Mouse (Mus musculus) midbrain, embryonic 16.5 days (tissue): ENCODE results near the gene Tbc1d30. TPM values are rescaled to one million over a fixed set of nuclear protein-coding genes. Genes with fewer than 3 reads are reported as not detected.

Source experiments
- ATAC-seq: fragments of 200-750 bp; cut with Nextera tagmentation; 2 replicates; pipeline ENCODE4 v1.8.0; 2017; ENCODE audit warnings: moderate TSS enrichment
- H3K27ac ChIP-seq: fragments of 300-500 bp; sonication (generic); 2 replicates; pipeline ENCODE4 v1.5.1; 2014; ENCODE audit warnings: mild to moderate bottlenecking, low read length, mixed read lengths
- H3K27me3 ChIP-seq: fragments of 300-500 bp; sonication (generic); 2 replicates; pipeline ENCODE4 v1.6.1; 2014; ENCODE audit warnings: low read depth, low read length, mixed read lengths; ENCODE audit not compliant: control insufficient read depth, insufficient read depth
- H3K36me3 ChIP-seq: fragments of 300-500 bp; sonication (generic); 2 replicates; pipeline ENCODE4 v1.6.1; 2014; ENCODE audit warnings: mild to moderate bottlenecking, low read length, moderate library complexity, mixed read lengths; ENCODE audit not compliant: control insufficient read depth, insufficient read depth
- H3K4me1 ChIP-seq: fragments of 300-500 bp; sonication (generic); 2 replicates; pipeline ENCODE4 v1.6.1; 2014; ENCODE audit warnings: mild to moderate bottlenecking, low read length, mixed read lengths; ENCODE audit not compliant: control insufficient read depth, insufficient read depth
- H3K4me2 ChIP-seq: fragments of 300-500 bp; sonication (generic); 2 replicates; pipeline ENCODE4 v1.6.1; 2014; ENCODE audit warnings: mild to moderate bottlenecking, low read length, mixed read lengths
- H3K4me3 ChIP-seq: fragments of 300-500 bp; sonication (generic); 2 replicates; pipeline ENCODE4 v1.5.1; 2014; ENCODE audit warnings: low read depth, mild to moderate bottlenecking, low read length, moderate library complexity, mixed read lengths
- H3K9ac ChIP-seq: fragments of 300-500 bp; sonication (generic); 2 replicates; pipeline ENCODE4 v1.6.1; 2014; ENCODE audit warnings: low read depth, low read length, mixed read lengths
- H3K9me3 ChIP-seq: fragments of 300-500 bp; sonication (generic); replicated peaks from 2 replicates; pipeline ENCODE4 v1.6.1; 2014; ENCODE audit warnings: mild to moderate bottlenecking, low read length, mixed read lengths; ENCODE audit not compliant: control insufficient read depth, poor library complexity, severe bottlenecking
- WGBS: fragments of 180-500 bp; shearing (Covaris S2); extraction: QIAGEN DNeasy Blood & Tissue Kit; methylation state at CpG from one replicate; pipeline ENCODE4 v1.1.7; 2014; 5-methylcytosine and 5-hydroxymethylcytosine counted together
- polyA plus RNA-seq: library from polyadenylated mRNA; unstranded; fragments of >200 nt; fragmentation: Nextera tagmentation; extraction: Ambion mirVana; gene quantifications from 2 replicates; pipeline ENCODE4 v1.2.1, GENCODE M21; 2015

The Tbc1d30 gene
- polyA plus RNA-seq, 1 experiment from 2014 or later: 15.1 TPM

DNA sequence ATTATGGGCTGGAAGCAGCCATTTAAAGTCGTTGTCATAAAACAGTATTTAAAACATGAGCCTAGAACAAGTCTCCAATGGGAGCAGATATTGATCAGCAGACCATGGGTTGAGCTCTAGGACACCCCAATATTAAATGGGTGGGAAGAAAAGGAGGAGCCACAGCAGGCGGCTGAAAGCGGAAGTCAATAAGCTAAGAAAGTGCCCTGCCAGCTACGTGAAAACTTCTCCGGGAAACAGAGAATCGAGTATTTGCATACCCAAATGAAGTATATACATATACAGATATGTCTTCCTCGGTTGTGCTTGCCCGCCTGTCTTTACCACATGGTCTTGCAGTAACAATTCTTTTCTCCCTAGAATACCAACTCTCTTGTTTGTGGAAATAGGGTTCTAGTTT, 96.7 kb downstream of the Tbc1d30 start:
- Histone ChIP-seq H3K4me2 (no peak overlapping the region), H3K27me3 (no peaks in the 10 kb centered on the region; the same call in 1 of the 2 replicates), H3K27ac (no peak overlapping the region), H3K4me1 (no peaks in the 10 kb centered on the region), H3K9ac (no peak overlapping the region), H3K36me3 (no peaks in the 10 kb centered on the region), H3K9me3 (no peaks in the 10 kb centered on the region), H3K4me3 (no peak overlapping the region)
- WGBS: 88% methylated on average over 8 of the region's 8 CpGs
- ATAC-seq: no peak

DNA sequence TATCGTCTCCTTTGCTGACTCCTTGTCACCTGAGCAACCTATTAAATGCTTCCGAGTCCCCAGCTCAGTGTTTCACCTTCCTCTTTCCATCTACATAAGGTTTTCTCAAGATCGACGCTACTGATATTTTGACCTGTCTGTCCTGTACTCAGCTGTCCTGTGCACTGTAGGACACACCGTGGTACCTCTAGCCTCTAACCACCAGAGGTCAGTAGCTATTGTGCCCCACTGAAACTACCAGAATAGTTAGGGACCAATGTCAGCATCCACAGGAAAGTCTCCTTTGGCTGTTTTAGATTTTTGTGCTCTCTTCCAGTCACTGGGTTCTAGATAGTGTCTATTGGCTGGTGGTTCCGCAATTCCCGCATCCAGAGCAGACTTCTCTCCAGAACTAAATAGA, 98.3 kb downstream of the Tbc1d30 start:
- Histone ChIP-seq H3K4me3 (no peak overlapping the region), H3K36me3 (no peaks in the 10 kb centered on the region), H3K9ac (no peak overlapping the region), H3K9me3 (no peaks in the 10 kb centered on the region), H3K4me2 (no peak overlapping the region), H3K27me3 (no peaks in the 10 kb centered on the region; the same call in 1 of the 2 replicates), H3K4me1 (no peaks in the 10 kb centered on the region), H3K27ac (no peak overlapping the region)
- ATAC-seq: no peak
- 80% methylated on average over 7 of the region's 7 CpGs for WGBS

DNA sequence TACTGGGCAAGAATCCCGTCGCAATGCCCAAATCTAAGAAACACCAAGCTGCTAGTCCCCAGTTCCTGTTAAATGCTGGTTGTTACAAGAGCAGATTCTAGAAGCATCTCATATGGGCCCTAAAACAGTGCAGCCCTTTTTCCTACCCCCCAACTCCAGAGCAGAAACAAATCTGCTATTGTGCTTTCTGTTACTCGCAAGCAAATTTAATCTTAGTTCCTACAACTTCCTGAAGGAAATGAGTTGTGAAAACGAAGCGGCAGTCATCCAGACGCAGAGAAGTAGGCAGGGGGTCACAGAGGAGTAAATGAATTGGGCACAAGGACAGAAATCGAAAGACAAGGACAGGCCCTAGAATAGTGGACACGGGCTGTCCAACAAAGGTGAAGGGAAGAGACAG, 99.9 kb downstream of the Tbc1d30 start:
- WGBS: 74% methylated on average over 8 of the region's 8 CpGs
- Histone ChIP-seq H3K4me3 (no peak overlapping the region), H3K27ac (no peak overlapping the region), H3K9me3 (no peaks in the 10 kb centered on the region), H3K36me3 (no peaks in the 10 kb centered on the region), H3K4me2 (no peak overlapping the region), H3K27me3 (no peaks in the 10 kb centered on the region; the same call in 1 of the 2 replicates), H3K4me1 (no peaks in the 10 kb centered on the region), H3K9ac (no peak overlapping the region)
- no peak for ATAC-seq

DNA sequence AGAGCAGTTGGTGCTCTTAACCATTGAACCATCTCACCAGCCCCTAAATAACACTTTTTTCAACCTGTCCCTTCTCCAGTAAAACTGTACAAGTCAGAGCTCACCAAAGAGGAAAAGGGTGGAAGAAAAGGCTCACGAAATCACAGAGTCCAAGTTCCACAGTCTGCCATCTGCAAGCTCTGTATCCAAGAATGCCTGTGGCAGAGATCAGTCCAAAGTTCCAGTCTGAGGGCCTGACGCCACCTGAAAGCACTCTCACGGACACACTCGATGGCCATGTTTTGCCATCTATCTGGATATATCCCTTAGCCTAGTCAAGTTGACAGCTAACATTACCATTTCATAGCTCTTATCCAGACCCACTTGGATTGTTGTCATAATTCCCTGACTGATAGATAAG, 101.3 kb downstream of the Tbc1d30 start:
- no peak for ATAC-seq
- Histone ChIP-seq H3K4me2 (no peak overlapping the region), H3K27me3 (no peaks in the 10 kb centered on the region; the same call in 1 of the 2 replicates), H3K9ac (no peak overlapping the region), H3K27ac (no peak overlapping the region), H3K9me3 (no peaks in the 10 kb centered on the region), H3K36me3 (no peaks in the 10 kb centered on the region), H3K4me3 (no peak overlapping the region), H3K4me1 (no peaks in the 10 kb centered on the region)
- 96% methylated on average over 4 of the region's 4 CpGs for WGBS

DNA sequence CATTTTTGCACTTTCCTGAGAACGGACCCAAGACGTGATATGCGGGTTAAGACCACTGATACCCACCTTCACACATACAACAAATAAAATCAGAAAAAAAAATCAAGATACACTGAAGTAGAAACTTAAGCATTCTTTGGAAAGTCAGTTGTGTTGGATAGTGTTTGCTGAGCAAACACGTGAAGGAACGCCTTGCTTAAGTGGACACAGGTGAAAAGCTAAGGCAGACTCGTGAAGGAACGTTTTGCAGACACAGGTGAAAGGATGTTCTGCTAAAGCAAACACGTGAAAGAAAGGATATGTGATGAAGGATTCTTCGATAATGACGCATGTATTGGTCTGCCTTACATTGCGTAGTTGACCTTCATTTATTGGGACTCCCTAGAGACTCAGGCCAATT, 103.5 kb downstream of the Tbc1d30 start:
- H3K4me2 ChIP-seq: no peak overlapping the region
- no peaks in the 10 kb centered on the region for H3K4me1 ChIP-seq
- H3K9ac ChIP-seq: no peak overlapping the region
- ATAC-seq: no peak
- H3K9me3 ChIP-seq: no peaks in the 10 kb centered on the region
- WGBS: 96% methylated on average over 11 of the region's 11 CpGs
- H3K27me3 ChIP-seq: no peaks in the 10 kb centered on the region
- no peak overlapping the region for H3K4me3 ChIP-seq
- no peaks in the 10 kb centered on the region for H3K36me3 ChIP-seq
- H3K27ac ChIP-seq: no peak overlapping the region

DNA sequence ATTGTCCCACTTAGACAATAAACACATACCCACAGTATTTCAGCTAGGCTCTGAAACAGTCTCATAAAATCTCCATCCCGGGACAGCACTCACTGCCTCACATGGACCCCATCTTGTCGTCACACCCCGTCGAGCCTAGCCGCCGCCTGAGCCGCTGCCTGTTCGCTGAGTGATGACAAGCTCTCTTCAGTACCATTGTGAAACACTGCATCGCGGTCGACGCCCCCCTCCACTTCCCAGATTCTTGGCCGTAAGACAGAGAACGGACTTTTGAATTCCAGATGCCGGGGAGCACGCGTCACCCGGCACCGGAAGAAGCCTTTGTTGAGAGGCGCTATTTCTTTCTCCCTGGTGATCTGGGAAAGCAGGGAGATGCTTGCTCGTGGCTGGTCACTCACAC, 104.1 kb downstream of the Tbc1d30 start:
- H3K4me3 ChIP-seq: no peak overlapping the region
- 82% methylated on average over 21 of the region's 21 CpGs for WGBS
- H3K9me3 ChIP-seq: no peaks in the 10 kb centered on the region
- no peaks in the 10 kb centered on the region for H3K36me3 ChIP-seq
- ATAC-seq: no peak
- H3K27ac ChIP-seq: no peak overlapping the region
- H3K27me3 ChIP-seq: no peaks in the 10 kb centered on the region
- H3K4me2 ChIP-seq: no peak overlapping the region
- H3K9ac ChIP-seq: no peak overlapping the region
- H3K4me1 ChIP-seq: no peaks in the 10 kb centered on the region

DNA sequence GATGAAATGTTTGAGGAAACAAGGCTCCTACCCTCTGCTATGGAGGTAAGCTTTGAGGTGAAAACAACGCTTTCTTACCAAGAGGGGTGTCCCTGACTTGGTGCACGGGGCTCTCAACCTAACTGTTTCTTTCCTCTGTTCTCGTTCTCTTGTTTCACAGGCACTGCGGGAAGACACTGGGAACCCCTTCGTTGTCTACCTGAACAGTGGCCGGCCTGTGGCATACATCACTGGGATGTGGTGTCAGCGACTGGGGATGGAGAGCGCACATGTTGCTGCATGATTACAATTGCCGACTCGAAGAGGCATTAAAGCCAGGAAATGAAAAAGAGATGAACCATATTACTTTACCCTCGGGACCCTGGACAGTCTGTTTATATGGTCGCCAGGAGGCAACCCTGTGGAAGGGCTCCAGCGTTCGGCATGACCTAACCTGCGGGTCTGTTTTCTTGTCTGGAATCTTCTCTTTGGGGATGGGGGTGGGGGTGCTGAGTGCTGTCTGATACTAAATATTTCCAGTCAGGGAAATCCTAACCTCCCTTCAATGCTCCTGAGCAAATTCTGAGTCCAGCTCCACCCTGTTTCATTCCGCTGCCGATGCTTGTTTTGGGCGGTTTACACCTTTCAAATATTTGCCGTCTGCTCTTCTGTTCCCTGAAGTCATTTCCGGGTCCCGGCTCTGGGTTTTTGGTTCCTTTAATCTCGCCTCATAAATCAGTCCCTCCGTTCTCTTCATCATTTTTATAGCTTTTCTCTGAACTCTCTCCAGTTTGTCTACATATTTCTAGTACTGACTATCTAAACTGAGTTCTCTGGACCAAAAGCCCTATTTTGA, 107.5 kb downstream of the Tbc1d30 start:
- Histone ChIP-seq H3K9ac (no peak overlapping the region), H3K4me2 (no peak overlapping the region), H3K36me3 (no peaks in the 10 kb centered on the region), H3K27ac (no peak overlapping the region), H3K4me1 (peaks cover under 1% of the 10 kb centered on the region; the same call in 1 of the 2 replicates), H3K9me3 (peaks cover 6% of the 10 kb centered on the region; the same call in 1 of the 2 replicates), H3K27me3 (no peaks in the 10 kb centered on the region), H3K4me3 (no peak overlapping the region)
- ATAC-seq: no peak
- 89% methylated on average over 23 of the region's 23 CpGs for WGBS

DNA sequence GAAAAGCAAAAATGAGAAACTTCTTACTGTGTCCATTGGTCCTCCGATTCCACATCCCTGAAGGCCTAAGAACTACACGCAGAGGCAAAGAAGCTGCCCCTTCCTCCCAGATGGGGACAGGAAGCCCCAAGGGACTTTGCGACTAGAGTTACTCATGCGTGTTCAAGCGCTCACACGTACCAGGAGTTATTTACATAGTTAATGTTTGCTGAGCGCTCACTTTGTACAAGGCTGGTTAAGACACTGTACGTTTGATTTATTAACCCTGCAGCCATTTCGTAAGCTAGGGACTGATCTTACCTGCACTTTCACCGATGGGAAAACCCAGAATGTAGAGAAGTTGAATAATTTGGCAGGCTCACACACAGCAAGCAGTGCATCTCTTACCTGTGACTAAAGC, 108.5 kb downstream of the Tbc1d30 start:
- Histone ChIP-seq H3K27ac (no peak overlapping the region), H3K9me3 (peaks cover 6% of the 10 kb centered on the region; the same call in 1 of the 2 replicates), H3K4me3 (no peak overlapping the region), H3K27me3 (no peaks in the 10 kb centered on the region), H3K36me3 (no peaks in the 10 kb centered on the region), H3K4me2 (no peak overlapping the region), H3K4me1 (peaks cover 6% of the 10 kb centered on the region; the same call in 1 of the 2 replicates), H3K9ac (no peak overlapping the region)
- WGBS: 77% methylated on average over 10 of the region's 10 CpGs
- ATAC-seq: no peak

DNA sequence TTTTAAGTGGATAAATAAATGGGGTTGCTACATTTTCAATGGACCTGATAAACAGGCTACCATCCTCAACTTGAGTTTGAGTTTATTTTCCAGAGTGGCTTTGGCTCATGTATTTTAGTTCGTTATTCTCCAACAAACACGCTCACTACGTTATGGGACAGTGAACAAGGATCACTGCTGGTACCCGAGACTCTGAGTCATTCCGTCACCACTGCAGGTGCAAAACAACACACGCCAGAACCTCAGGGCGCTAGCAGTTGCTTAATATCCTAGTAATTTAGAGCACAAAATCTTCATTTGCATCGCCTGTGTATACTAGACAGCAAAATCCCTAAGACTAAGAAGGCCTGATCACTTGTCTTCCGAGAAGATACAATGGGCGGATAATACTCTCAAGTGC, 112.0 kb downstream of the Tbc1d30 start:
- WGBS: 79% methylated on average over 10 of the region's 10 CpGs
- H3K4me2 ChIP-seq: no peak overlapping the region

More for the DNA sequence above, 112.0 kb downstream of the Tbc1d30 start:
- Histone ChIP-seq H3K4me3 (no peak overlapping the region), H3K9ac (no peak overlapping the region), H3K36me3 (no peaks in the 10 kb centered on the region), H3K9me3 (peaks cover 6% of the 10 kb centered on the region; the same call in 1 of the 2 replicates), H3K27me3 (no peaks in the 10 kb centered on the region), H3K27ac (no peak overlapping the region), H3K4me1 (peaks cover 6% of the 10 kb centered on the region; the same call in 1 of the 2 replicates)
- no peak for ATAC-seq
